Mouse (Mus musculus) right cerebral cortex, adult 18-20 months (tissue): Measurements from ENCODE around the gene Pacrg.

Experiments
- DNase-seq: peaks from one replicate; pipeline ENCODE4 v3.0.0; 2022; ENCODE audit warnings: mixed read lengths

Gene Pacrg

DNA sequence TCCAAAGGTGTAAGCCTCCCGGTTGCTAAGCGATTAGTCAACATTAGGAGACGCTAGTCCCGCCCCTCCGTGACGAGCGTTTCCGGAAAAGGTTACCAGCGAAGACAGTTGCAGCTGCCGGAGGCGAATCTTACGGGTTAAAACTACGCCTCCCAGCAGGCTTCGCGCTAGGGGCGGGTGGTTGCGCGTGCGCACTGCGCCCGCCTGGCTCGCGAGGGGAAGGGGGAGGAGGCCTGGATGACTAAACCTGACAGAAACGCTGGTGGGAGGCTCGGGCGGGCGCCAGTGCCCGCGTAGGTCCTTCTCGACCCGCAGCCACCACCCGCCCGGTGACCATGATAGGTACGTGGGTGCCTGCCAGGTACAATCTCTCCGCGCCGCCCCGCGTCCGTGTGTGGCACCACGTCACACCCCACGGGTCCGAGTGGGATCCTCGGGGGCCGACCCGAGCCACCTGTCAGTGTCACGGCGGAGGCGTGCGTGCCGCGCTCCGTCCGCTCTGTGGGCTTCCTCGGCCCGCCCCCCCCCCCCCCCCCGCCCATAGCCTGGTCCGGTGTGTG, at the start of gene Pacrg, which contains the start of gene Prkn:
Pacrg (minus strand) TSS at position 164 of the 560 bp plus-strand sequence.
Prkn (plus strand) TSS at position 237 of the 560 bp plus-strand sequence.
- peak; percentile 99 for DNase-seq

DNA sequence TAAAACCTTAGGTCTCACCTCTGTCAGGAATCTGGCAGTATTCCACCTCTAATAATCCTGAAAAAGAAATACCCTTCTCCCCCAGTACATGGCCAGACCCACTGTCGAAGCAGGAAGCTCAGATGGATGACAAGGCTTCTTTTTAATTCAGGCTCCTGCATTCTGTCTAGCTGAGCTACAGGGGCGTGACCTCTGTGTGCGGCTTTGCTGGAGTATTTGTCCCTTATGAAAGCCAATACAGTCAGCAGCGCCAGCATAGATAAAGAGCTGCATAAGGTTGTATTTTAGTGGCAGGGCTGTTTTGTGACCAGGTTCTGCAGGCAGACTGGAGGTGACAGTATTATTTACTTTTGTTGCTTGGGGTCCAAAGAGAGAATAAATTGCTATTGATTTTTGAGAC, 47.8 kb upstream of the Pacrg start:
- no peak for DNase-seq

DNA sequence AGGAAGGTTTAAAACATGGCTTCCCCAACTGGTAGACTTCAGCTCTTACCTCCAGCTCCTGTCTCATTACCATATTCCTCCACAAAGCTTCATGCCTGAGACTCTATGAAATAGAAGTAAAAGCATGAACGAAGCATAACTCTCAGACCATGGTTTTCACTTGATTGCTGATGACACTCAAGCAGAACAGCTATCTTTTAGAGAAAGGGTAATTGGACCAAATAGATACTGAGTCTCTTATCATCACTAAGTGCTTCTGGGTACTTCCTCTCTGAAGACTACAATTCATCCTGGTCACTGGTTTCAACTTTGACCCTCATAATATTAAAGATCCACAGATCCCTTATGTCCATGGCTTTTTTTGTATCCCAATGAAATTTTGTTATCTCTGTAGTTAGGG, 42.1 kb upstream of the Pacrg start:
- no peak for DNase-seq

DNA sequence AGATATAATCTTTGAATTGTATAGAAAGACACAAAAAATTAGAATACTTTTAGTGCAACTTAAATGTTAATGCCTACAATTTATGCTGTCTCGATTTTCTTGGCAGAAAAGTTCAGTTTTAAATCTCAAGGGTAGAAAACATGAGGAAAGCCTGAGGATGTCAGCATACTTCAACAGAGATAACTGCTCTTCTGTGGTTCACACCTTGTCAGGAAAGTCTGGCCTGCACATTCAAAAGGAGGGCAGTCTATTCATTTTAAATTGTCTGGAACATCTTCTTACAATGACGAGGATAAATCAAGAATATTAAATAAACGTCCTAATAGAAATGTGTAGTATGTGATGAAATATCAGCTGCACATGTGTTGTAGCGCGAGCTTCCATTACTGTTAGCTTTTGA, 38.9 kb upstream of the Pacrg start:
- no peak for DNase-seq

DNA sequence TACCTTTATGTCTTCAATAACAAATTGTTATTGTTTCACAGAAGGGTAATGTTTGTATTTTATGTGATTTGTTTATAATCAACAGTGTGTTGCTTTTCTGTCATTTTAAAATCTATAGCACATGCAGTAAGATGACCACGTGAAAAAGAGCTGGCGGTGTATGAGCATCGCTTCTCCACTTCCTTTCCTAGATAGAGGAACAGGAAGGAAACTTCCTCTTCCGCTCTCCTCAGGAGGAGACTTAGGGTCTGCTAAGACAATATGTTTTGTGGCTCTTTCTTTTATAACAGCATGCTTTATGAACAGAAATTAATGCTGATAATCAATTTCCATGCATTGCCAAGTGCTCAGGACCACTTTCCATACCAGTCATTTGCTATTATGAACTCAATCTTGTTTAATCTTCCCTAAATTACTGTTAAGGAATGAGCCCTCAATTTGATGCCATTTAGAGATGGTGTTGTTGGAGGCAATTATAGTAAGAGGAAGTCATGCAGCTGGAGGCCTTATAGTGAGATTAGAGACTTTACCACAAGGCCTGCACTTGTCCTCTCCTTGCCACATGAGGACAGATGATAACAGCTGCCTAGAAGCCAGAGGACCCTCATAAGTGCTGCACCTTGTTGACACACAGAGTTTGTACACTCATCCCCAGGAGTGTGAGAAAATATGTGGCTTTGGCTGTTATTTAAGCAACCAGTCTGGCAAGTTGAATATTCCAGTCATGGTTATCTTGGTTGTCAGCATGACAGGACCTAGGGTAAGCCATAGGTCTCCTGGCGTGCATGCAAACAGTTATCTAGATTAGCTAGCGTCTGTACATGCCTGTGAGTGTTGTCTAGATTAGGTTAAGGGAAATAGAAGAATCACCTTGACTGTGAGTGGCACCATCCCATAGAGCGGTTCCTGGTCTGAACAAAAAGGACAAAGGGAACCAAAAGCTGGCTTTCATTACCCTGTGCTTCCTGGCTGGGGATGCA, 34.4 kb upstream of the Pacrg start:
- DNase-seq = no peak

DNA sequence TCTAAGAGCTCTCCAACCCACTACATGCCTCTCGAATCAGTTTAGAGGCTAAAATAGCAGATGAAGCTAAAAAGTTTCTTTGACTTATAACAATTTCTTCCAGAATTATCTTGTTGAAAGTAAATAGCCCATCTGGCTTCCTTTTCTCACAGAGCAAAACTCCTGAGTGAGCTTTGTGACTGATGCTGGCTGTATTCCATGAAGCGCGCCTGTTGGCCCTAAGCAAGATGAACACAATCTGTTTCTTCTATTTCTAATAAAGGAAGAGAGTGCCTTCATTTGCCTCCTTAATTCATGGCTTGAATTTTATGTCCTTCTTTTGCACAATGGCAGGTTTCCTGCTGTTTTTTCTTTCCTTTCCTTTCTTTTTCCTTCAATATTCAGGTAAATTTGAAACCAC, 14.1 kb upstream of the Pacrg start:
- DNase-seq = peak; percentile 35

DNA sequence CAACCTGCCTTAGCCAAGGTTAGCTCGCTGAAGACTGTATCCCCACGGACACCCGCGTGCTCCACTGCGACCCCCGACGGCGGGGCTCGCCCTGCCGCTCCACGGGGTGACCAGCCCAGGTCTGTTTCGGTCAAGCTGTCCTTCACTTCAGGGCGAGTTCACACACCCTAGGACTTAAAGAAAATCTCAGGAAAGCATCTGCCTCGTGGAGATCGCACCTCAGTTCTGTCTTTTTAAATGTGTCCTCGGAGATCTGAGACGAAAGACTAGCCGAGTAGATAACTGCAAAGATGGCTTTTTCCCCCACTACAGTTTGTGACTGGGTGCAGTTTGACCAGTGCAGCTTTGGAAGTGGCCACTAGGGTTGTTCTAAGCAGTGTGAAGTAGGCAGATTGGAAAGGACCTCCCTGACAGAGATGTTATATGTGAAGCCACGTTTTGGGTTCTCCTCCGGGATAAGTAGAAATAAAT, 655 bp upstream of the Pacrg start:
- DNase-seq = peak; percentile 52

DNA sequence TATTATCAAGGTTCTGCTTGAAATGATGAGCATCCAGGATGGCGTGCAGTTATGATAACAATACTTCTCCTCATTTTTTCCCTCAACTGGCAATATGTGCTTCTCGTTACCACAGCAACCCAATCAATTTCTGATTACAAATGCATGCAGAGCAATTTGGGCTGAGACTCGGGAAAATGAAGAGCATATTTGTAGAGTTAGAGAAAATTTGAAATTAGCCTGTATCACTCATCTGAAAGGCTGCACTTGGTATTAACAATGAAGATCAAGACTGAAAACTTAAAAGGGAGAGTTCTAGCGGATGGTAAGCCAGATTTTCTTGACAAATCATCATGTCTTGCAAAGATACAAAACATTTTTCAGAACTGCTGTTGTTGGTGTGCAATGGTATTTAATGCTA, 21.1 kb downstream of the Pacrg start:
- DNase-seq = no peak

DNA sequence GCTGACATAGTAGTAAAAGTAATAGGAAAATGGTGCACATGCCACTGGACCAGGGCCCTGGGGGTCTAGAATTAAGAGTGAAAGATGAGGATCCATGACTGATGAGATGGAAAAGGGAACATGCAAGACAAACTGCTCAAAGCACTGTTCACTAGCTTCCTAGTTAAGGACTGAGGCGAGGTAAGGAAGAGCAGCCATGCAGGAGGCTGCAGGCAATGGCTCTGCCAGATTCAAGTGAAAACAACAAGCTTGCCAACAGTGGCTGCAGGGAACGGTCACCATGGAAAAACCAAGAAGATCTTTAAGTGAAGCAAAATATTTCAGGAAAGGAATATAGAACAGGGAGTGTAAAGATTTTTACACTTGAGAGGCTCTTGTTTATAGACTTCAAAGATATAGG, 31.5 kb downstream of the Pacrg start:
- no peak for DNase-seq

DNA sequence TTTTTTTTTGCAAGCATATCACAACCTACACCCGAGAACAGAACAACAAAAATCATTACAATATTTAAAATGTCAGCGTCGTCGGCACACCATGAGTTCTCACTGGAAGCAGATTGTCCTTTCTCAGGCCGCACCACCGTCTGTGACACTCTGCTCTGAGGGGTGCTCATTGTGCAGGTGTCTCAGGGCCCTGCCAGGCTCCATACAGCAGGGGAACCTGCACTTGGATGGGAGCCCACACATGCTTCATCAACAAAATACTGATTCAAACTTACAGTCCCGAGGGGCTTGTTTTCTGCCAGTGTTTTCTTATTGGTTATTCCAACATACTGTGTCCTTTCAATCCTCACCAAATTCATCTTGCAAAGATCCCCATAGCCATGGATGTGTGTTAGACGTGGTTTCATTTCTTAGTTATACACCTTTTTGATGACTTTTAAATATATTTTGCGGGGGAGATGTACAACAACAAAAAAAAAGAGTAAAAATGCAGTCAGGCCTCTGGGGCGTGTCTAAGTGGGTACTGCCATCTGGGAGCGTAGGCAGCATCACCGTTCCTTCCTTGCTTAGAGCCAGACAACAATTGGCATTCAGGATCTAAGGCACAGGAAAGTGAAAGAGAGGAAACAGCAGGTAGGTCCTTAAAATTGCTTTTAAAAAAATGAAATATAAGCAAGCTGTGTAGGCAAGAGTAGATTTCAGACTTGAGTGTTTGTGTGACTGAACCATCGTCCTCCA, 32.7 kb downstream of the Pacrg start:
- DNase-seq = no peak

DNA sequence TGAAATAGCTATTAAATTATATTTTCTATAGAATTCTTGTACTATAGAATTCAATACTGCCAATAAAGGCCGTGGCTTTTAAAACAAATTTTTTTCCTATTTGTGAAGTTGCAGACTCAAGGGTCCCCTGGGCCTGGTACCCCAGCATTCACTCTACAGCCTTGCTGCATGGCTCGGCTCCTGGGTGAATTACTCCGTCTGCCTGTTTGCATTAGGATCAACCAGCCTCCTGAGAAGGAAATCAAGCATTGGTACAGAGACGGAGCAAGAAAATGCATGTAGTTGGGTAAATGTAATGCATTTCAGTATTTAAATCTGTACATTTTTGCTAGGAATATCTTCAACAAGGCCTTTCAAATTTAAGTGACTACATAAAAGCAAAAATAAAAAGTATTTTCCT, 33.4 kb downstream of the Pacrg start:
- no peak for DNase-seq

DNA sequence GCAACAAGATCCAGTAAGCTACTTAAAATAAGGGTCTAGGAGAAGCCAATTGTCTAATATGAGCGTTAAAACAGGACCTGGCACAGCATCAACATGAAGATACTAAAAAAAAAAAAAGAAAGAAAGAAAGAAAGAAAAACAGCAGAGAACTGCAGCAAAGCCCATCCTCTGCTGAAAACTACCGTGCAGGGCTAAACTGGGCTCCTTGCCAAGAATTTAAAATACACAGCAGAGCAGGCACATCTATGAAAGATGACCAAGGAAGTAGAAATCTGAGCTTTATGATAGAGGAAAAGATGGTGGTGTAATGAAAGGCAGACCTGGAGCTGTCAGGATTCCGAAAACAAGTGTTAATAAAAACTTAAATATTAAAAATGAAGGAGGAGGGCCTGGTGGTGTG, 48.5 kb downstream of the Pacrg start:
- DNase-seq = no peak

DNA sequence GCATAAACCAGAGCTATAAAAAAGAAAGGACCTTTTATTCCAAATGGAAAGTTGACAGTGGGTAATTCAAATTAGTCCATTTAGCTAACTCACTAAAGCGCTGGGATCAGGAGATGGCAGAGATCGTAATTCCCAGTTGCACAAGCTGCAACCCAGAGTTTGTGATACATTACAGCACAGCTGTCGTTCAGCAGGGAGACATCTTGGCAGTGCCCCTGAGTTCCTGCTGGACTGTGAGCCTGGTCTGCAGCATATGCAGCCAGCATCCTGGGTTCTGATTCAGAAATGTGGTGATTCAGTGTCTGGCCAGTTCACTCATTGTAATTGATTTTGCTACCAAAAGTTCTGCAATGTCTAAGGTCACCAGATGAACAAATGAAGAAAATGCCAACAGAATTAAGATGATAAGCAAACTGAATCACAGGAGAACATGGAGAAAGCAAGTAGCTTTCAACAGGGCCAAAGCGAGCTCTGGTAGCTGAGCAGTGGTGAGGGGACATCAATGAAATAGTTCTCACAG, 55.6 kb downstream of the Pacrg start:
- DNase-seq = no peak

DNA sequence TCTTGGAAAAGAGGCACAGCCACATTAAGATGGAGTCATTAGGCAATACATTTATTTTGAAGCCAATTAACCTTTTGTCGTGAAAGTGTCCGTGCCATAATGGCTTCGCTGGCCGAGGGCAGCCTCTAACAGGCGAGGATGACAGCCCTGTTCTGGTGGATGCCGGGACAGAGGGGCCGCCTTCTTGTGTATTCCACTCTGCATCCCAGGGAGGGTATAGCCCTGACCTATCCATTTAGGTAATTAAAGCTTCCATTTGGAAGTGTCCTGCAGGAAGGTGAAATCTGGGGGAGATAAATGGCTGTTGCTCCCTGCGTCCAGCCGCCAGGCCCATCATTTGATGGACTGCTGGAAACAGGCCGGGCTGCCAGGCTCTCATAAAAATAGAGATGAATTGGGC, 63.6 kb downstream of the Pacrg start:
- no peak for DNase-seq

DNA sequence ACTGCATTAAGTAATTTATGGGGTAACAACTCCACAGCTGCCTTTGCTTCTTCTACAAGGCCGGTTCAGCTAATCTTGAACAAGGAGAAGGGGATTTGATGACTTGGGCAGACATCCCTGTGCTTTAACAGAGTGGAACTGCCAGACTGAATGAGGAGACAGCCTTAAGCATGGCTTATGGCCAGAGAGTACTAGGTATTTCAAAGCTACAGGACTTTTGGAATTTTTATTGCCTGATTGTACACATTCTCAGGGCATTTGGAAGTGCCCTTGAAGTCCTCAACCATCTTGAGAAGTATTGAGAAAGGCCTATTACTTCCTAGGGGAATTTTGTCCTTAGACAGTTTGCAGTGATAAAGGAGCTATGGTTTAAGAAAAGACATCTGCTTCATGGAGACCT, 65.6 kb downstream of the Pacrg start:
- no peak for DNase-seq

DNA sequence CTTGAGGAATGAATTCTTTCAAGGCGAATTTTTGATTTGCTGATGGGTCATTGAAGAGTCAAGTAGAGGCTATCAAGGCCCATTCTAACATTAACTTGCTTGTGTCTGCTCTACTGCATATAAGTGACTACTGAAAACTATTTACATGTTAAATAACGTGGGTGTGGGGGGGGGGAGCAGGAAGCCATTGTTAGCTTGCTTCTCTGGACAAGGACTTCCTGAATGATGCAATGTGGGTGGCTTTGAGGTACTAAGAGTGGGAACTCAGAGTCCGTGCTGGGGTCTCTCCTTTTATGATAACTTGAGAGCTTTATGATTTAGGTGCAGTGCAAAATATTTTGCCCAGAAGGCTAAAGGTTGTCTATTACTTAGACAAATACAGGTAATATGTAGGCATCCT, 67.9 kb downstream of the Pacrg start:
- no peak for DNase-seq

DNA sequence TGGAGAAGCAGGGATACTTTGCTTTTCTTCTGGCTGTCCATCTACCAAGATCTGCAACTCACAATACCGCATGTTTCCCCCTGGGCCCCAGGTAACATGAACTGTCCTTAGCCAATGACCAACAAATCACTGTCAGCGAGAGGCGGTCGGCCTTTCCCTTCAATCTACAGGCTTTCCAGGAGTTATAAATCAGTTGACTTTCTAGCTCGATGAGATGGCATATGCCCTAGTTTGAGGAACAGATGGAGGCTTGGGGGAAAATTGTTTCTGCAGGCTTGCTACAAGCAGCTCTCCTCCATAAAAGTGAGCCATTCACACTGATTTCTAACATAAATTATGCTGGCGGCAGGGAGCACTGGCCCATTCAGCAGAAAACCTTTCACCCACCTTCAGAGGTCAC, 70.2 kb downstream of the Pacrg start:
- DNase-seq = peak; percentile 21

DNA sequence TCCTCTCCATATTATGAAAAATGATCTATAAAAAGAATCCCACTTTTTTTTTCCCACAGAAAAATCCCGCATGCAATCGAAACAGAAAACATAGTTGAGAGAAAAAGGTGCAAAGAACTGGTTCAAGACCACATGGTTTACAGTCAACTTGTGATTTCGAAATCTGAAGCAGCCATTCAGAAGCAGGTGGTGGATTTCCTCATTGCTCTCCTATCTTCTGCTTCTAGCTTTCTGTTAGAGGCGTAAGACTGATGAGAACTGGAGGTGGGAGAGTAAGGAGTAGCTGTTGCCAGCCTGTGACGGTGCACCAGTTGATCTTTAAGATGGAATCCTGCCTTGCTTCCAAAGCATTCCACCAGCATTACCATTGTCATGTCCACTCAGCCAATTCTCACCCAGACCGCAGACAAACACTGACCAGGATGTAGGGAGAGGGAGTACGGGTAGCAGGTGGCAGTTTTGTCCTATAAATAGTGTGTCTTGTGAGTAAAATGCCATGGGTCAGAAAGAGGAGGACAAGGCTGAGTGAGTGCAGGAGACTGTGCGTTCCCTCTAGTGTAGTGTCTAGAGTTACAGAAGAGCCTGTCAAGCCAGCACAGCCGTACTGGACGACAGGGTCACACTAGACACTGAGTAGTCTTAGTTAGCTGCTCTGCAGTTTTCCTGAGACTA, 73.2 kb downstream of the Pacrg start:
- DNase-seq = no peak

DNA sequence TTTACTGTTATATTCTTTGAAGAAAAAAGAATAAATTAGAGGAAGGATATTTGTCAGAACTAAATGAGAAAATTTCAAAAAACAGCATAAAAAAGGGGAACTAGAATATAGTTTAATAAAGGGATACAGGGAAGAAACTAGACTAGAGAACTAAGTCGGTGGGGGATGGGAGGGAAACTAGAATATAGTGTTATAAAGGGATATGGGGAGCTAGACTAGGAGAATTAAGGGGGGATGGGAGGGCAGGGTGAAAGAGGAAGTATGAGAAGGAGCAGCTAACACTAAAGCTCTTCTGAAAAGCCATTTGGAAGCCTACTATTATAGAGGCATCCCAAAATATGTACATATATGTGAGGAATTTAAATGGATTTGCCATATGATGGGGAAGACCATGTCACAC, 75.8 kb downstream of the Pacrg start:
- DNase-seq = no peak

DNA sequence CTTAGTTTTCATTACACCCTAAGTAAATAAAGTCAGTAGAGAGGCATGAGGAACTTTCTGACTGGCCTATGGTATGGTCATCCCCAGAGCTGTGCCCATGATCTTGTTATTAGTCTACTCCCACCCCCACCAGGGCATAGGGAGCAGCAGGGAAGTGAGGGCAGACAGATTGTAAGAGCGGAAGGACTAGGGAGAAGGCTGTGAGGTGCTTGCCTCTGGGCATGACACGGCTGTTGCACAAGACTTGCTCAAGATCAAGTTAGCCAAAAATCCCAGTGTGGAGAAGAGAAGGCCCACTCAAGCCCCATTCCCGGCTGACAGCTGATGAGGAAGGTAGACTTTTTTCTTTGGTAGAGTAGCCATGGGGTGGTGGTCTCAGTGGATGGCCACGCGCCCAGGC, 82.7 kb downstream of the Pacrg start:
- DNase-seq = no peak

DNA sequence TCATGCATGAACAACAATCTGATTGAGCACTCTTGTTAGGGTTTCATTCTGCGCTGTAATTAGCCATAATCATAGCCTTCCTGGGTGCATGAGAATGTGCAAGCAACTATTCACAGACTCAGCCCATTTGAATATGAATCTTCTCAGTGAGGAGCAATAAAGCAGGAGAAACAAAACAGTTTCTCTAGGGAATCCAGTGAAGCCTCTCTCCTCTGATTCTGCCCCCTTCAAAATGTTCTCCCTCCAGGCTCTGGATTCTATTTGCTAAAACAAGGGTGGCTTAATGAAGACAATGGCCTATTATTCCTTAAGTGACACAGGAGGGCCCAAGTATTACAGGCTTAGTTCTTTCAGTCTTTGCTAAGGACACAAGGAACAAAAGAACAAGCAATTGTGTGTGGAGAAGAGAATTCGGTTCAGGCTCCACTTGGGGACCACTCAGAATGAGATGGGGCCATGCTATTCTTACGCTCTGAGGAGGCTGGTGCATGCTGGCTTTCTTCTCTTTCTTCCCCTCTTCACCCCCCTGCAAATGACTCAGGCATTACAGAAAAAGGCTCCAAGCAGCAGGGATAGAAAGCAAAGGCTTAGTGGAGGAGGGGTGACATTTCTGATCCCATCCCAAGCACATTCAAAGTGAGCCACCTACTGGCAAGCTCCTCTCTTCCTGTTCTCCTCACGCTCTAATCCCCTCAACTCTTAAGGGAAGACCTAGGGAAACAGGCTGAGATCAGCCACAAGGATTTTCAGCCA, 95.2 kb downstream of the Pacrg start:
- DNase-seq = peak; percentile 82

DNA sequence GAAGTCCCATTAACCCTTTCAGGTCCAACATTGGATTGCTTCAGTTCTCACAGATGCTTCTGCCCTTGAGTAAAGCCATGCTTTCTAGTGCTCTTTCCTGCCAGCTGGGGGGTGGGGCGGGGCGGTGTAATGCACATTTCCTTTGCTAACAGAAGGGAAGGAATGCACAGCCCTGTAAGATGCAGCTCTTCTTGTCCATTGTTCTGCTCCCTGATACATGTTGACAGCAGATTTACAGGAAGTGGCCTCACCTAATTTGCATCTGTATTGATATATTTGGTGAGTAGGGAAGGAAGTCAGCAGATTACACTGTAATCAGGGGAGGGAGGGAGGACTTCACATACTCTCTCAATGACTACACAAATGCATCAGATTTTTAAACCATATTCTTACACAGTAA, 100.0 kb downstream of the Pacrg start:
- no peak for DNase-seq
